Comparison of ENCODE assay signal across 11 mouse cellular contexts in the genomic region with DNA sequence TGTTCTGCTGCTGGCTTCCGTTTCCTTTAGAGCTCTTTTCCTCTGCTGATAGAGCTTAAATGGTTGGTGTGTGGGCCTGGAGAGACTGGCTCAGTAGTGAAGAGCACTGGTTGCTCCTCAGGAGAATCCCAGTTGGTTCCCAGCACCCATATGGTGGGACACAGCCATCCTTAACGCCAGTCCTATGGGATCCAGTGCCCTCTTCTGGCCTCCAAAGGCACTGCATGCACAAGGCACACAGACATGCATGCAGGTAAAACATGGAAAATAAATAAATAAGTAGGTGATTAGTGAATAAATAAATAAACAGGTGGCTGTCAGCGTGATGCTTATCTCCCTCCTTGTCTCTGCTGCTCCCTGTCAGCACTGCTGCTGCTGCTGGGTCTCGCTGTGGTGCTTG. TPM values are rescaled to one million over a fixed set of nuclear protein-coding genes. Genes with fewer than 3 reads are reported as not detected.
A peak's percentile ranks its signal among the peaks of the same experiment; 100 is the strongest.
DNase-seq lines count a peak whose midpoint lies in the region; ATAC-seq and TF ChIP-seq lines count a peak whose summit lies in the region.
"Had no signal": no experiment of that assay in that cellular context is flagged by ENCODE, and none has a peak within 500 bp of the region (broad histone marks: within the 10 kb centered on the region; RNA-seq: fewer than 3 reads in every experiment).

No protein-coding gene starts in this region.

- ATAC-seq in kidney, postnatal 0 days (replicated peaks; ENCODE audit: low FRiP score, low read depth): no peak
- no peak for ATAC-seq in frontal cortex, adult (ENCODE audit: low TSS enrichment)
- ATAC-seq: inflammation-experienced regulatory T-cells, adult 6 months had no signal

- H3K9ac ChIP-seq in kidney, postnatal 0 days (ENCODE audit: low read depth, low read length): no peak overlapping the region

- no peaks in the 10 kb centered on the region for H3K4me1 ChIP-seq in kidney, postnatal 0 days (replicated peaks; ENCODE audit: insufficient read depth, low read length)
- no peaks in the 10 kb centered on the region for H3K4me1 ChIP-seq in thymus, adult 2 months (replicated peaks; ENCODE audit: control insufficient read depth, insufficient read depth, low read length)

- TF ChIP-seq CTCF in kidney, postnatal 0 days (IDR thresholded peaks at IDR 0.05; ENCODE audit: low read depth): peak; percentile 45
- peak; percentile 37; the same call in 1 of the 2 replicates for TF ChIP-seq CTCF in thymus, adult 2 months (IDR thresholded peaks at IDR 0.05; ENCODE audit: borderline replicate concordance, control insufficient read depth, extremely low read depth, insufficient read depth, low read length, poor library complexity)

- H3K4me3 ChIP-seq in kidney, postnatal 0 days (replicated peaks; ENCODE audit: low read depth, low read length): no peak overlapping the region
- H3K4me3 ChIP-seq in thymus, adult 2 months (ENCODE audit: control insufficient read depth, insufficient read depth, low read length): no peak overlapping the region
- H3K4me3 ChIP-seq: myocyte had no signal

- no peak for TF ChIP-seq POLR2A in thymus, adult 2 months (IDR thresholded peaks at IDR 0.05; ENCODE audit: control insufficient read depth, extremely low read depth, insufficient read depth, low read length, poor library complexity)

- WGBS in kidney, postnatal 0 days: 83% methylated on average over 4 of the region's 4 CpGs
- WGBS in thymus, adult 2 months: 93% methylated on average over 4 of the region's 4 CpGs

- H3K4me2 ChIP-seq in kidney, postnatal 0 days (ENCODE audit: low read length): no peak overlapping the region

- no peaks in the 10 kb centered on the region for H3K27me3 ChIP-seq in kidney, postnatal 0 days (ENCODE audit: insufficient read depth, low read length)
- no peaks in the 10 kb centered on the region for H3K27me3 ChIP-seq in thymus, adult 2 months (ENCODE audit: control insufficient read depth, insufficient read depth, low read length)

- H3K27ac ChIP-seq in kidney, postnatal 0 days: no peak overlapping the region
- no peak overlapping the region for H3K27ac ChIP-seq in thymus, adult 2 months (ENCODE audit: control insufficient read depth, insufficient read depth, low read length)
- H3K27ac ChIP-seq: macrophage had no signal

- H3K9me3 ChIP-seq in kidney, postnatal 0 days (replicated peaks; ENCODE audit: low read length): no peaks in the 10 kb centered on the region

- no peak for DNase-seq in kidney, postnatal 0 days (ENCODE audit: low spot score)
- no peak for DNase-seq in kidney, adult 8-10 months
- DNase-seq in thymus, adult 2 months: no peak
- DNase-seq in thymus, postnatal 25 days: no peak
- DNase-seq in ZHBTc4 (ENCODE audit: low read depth, low spot score): peak; percentile 70
- DNase-seq in urinary bladder, adult 18-20 months (ENCODE audit: low spot score in 2 of 2): no peak
- DNase-seq: cerebellum, postnatal 36 days had no signal

- H3K36me3 ChIP-seq in kidney, postnatal 0 days (ENCODE audit: insufficient read depth, low read length): peaks cover 53% of the 10 kb centered on the region
- H3K36me3 ChIP-seq in thymus, adult 2 months (ENCODE audit: control insufficient read depth, insufficient read depth, low read length): peaks cover 38% of the 10 kb centered on the region

RNA-seq across cellular contexts. Expression of a gene that starts 5.1 kb away (rescaled TPM):
- 69.5 and 90.6 TPM in 2 replicates for polyA plus RNA-seq in kidney, postnatal 0 days (2015; fragmentation: Nextera tagmentation; extraction: Ambion mirVana)
- 2.7 and 4.5 TPM in 2 replicates for polyA plus RNA-seq in thymus, adult 2 months (2012; rRNA removed)

RNA-seq across cellular contexts. Expression of a gene that starts 11.0 kb away (rescaled TPM):
- 55.3 and 59.9 TPM in 2 replicates for polyA plus RNA-seq in kidney, postnatal 0 days (2015; fragmentation: Nextera tagmentation; extraction: Ambion mirVana)
- polyA plus RNA-seq in thymus, adult 2 months (2012; rRNA removed): 7.7 and 8.4 TPM in 2 replicates

RNA-seq across cellular contexts. Expression of a gene that starts 32.7 kb away (rescaled TPM):
- 118 and 128 TPM in 2 replicates for polyA plus RNA-seq in kidney, postnatal 0 days (2015; fragmentation: Nextera tagmentation; extraction: Ambion mirVana)
- polyA plus RNA-seq in thymus, adult 2 months (2012; rRNA removed): 56.7 and 59.3 TPM in 2 replicates

RNA-seq across cellular contexts. Expression of a gene that starts 38.1 kb away (rescaled TPM):
- polyA plus RNA-seq in kidney, postnatal 0 days (2015; fragmentation: Nextera tagmentation; extraction: Ambion mirVana): 92.7 and 94.1 TPM in 2 replicates
- polyA plus RNA-seq in thymus, adult 2 months (2012; rRNA removed): 5.0 and 5.1 TPM in 2 replicates

Comparison
In these comparisons a context has a peak if more than half of its experiments do, and no peak if none do; other contexts are left out.
1. RNA of a gene that starts 5.1 kb away (polyA plus RNA-seq): 69.5 to 90.6 TPM in kidney, postnatal 0 days; 2.7 to 4.5 TPM in thymus, adult 2 months; every median in the first group is over 10 times any median in the second.